Mouse (Mus musculus): ENCODE measurements at regions not wholly inside any gene's neighbourhood (a gene's known extent, or its start where the extent isn't known, plus 50 kb on each side); places are given as distances from the start of the nearest gene placed in this dataset.

- TF ChIP-seq CTCF (IDR thresholded peaks at IDR 0.05; ENCODE audit: low read depth) (no peak), EP300 (IDR thresholded peaks at IDR 0.05; ENCODE audit: low read depth) (no peak)
Observed at GRCm38 (mm10) chr16:80893761-80894160, 306.7 kb upstream of the Ncam2 start.

Data from heart, postnatal 0 days (tissue).